In the genomic region with DNA sequence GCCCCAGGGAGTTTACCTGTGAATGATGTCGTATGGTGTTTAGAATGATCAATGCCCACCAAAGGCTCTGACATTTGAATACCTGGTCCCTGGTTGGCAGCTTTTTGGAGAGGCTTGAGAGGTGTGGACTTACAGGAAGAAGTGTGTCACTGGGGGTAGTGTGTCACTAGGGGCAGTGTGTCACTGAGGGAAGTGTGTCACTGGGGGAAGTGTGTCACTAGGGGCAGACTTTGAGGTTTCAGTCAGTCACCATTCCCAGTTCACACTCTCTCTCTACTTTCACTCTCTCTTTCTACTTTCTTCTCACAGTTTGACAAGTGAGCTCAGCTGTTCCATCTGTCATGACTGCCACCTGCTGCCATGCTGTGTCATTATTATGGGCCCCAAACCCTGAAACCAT, we compare ENCODE assay signal across 29 mouse cellular contexts. TPM values are rescaled to one million over a fixed set of nuclear protein-coding genes. Genes with fewer than 3 reads are reported as not detected.
DNase-seq lines count a peak whose midpoint lies in the region; ATAC-seq and TF ChIP-seq lines count a peak whose summit lies in the region.
"Had no signal": no experiment of that assay in that cellular context is flagged by ENCODE, and none has a peak within 500 bp of the region (broad histone marks: within the 10 kb centered on the region; RNA-seq: fewer than 3 reads in every experiment).

No protein-coding gene starts in this region.

- TF ChIP-seq EP300 in lung, postnatal 0 days (IDR thresholded peaks at IDR 0.05) = no peak

- H3K4me1 ChIP-seq in kidney, adult 2 months (ENCODE audit: control insufficient read depth, insufficient read depth, low read length) = no peaks in the 10 kb centered on the region
- no peaks in the 10 kb centered on the region for H3K4me1 ChIP-seq in lung, postnatal 0 days (ENCODE audit: insufficient read depth, low read depth, low read length)
- H3K4me1 ChIP-seq in midbrain, postnatal 0 days (ENCODE audit: insufficient read depth, low read length) = no peaks in the 10 kb centered on the region
- H3K4me1 ChIP-seq: embryonic facial prominence, embryonic 15.5 days; forebrain, embryonic 12.5 days; hindbrain, embryonic 12.5 days; liver, embryonic 13.5 days; lung, embryonic 15.5 days; midbrain, embryonic 13.5 days had no signal

- H3K9ac ChIP-seq in lung, postnatal 0 days (replicated peaks; ENCODE audit: low read depth) = no peak overlapping the region
- no peak overlapping the region for H3K9ac ChIP-seq in midbrain, postnatal 0 days (replicated peaks; ENCODE audit: low read length, poor library complexity, severe bottlenecking)
- H3K9ac ChIP-seq: embryonic facial prominence, embryonic 15.5 days; forebrain, embryonic 12.5 days; forebrain, postnatal 0 days; heart, embryonic 15.5 days; hindbrain, embryonic 12.5 days; kidney, embryonic 15.5 days; liver, embryonic 13.5 days; lung, embryonic 15.5 days; midbrain, embryonic 13.5 days had no signal

- no peaks in the 10 kb centered on the region for H3K27me3 ChIP-seq in kidney, adult 2 months (replicated peaks; ENCODE audit: control insufficient read depth, insufficient read depth, low read length)
- no peaks in the 10 kb centered on the region for H3K27me3 ChIP-seq in lung, postnatal 0 days (replicated peaks; ENCODE audit: insufficient read depth, low read length)
- no peaks in the 10 kb centered on the region for H3K27me3 ChIP-seq in midbrain, postnatal 0 days (ENCODE audit: insufficient read depth, low read length)
- H3K27me3 ChIP-seq: embryonic facial prominence, embryonic 15.5 days; forebrain, embryonic 12.5 days; heart, embryonic 15.5 days; hindbrain, embryonic 12.5 days; kidney, embryonic 15.5 days; liver, embryonic 13.5 days; lung, embryonic 15.5 days; midbrain, embryonic 13.5 days had no signal

- no peak overlapping the region for H3K27ac ChIP-seq in kidney, adult 2 months (ENCODE audit: insufficient read depth, low read depth, low read length)
- H3K27ac ChIP-seq in lung, postnatal 0 days (ENCODE audit: low read length) = no peak overlapping the region
- no peak overlapping the region for H3K27ac ChIP-seq in midbrain, postnatal 0 days (ENCODE audit: low read depth, low read length)
- H3K27ac ChIP-seq: embryonic facial prominence, embryonic 10.5 days; embryonic facial prominence, embryonic 15.5 days; forebrain, embryonic 12.5 days; heart, embryonic 15.5 days; hindbrain, embryonic 12.5 days; hindbrain, postnatal 0 days; kidney, embryonic 15.5 days; liver, embryonic 13.5 days; lung, embryonic 15.5 days; midbrain, embryonic 13.5 days had no signal

- H3K4me2 ChIP-seq in lung, postnatal 0 days (replicated peaks; ENCODE audit: low read depth, low read length) = no peak overlapping the region
- no peak overlapping the region for H3K4me2 ChIP-seq in midbrain, postnatal 0 days (ENCODE audit: low read depth, low read length, poor library complexity, severe bottlenecking)
- H3K4me2 ChIP-seq: embryonic facial prominence, embryonic 15.5 days; forebrain, embryonic 12.5 days; heart, embryonic 15.5 days; hindbrain, embryonic 12.5 days; kidney, embryonic 15.5 days; liver, embryonic 13.5 days; lung, embryonic 15.5 days; midbrain, embryonic 13.5 days had no signal

- H3K36me3 ChIP-seq in kidney, adult 2 months (ENCODE audit: control insufficient read depth, insufficient read depth, low read length) = no peaks in the 10 kb centered on the region
- no peaks in the 10 kb centered on the region for H3K36me3 ChIP-seq in lung, postnatal 0 days (ENCODE audit: insufficient read depth, low read length)
- no peaks in the 10 kb centered on the region for H3K36me3 ChIP-seq in midbrain, postnatal 0 days (ENCODE audit: insufficient read depth, low read length)
- H3K36me3 ChIP-seq: embryonic facial prominence, embryonic 10.5 days; embryonic facial prominence, embryonic 15.5 days; forebrain, embryonic 12.5 days; heart, embryonic 15.5 days; hindbrain, embryonic 12.5 days; kidney, embryonic 15.5 days; liver, embryonic 13.5 days; lung, embryonic 15.5 days; midbrain, embryonic 13.5 days had no signal

- no peak overlapping the region for H3K4me3 ChIP-seq in kidney, adult 2 months (ENCODE audit: insufficient read depth, low read depth, low read length)
- H3K4me3 ChIP-seq in lung, postnatal 0 days (ENCODE audit: low read depth, low read length) = no peak overlapping the region
- H3K4me3 ChIP-seq in midbrain, postnatal 0 days (ENCODE audit: low read depth, low read length) = no peak overlapping the region
- H3K4me3 ChIP-seq: embryonic facial prominence, embryonic 10.5 days; embryonic facial prominence, embryonic 15.5 days; forebrain, embryonic 12.5 days; heart, embryonic 15.5 days; hindbrain, embryonic 12.5 days; kidney, embryonic 15.5 days; liver, embryonic 13.5 days; lung, embryonic 15.5 days; midbrain, embryonic 13.5 days had no signal

- no peak for TF ChIP-seq POLR2A in kidney, adult 2 months (IDR thresholded peaks at IDR 0.05; ENCODE audit: low read depth, low read length)

- no peak for ATAC-seq in lung, postnatal 0 days
- peak; percentile 68 for ATAC-seq in megakaryocyte, adult 5-6 weeks (ENCODE audit: poor library complexity, severe bottlenecking)
- ATAC-seq in midbrain, postnatal 0 days (ENCODE audit: low FRiP score) = no peak
- ATAC-seq: CD4-positive, CD25-positive, alpha-beta regulatory T cell, adult 4 months; forebrain, postnatal 0 days; hindbrain, postnatal 0 days; intestine, embryonic 16.5 days; midbrain, embryonic 13.5 days had no signal

- H3K9me3 ChIP-seq in lung, postnatal 0 days (ENCODE audit: low read length) = no peaks in the 10 kb centered on the region
- H3K9me3 ChIP-seq in midbrain, postnatal 0 days (ENCODE audit: low read length) = no peaks in the 10 kb centered on the region
- H3K9me3 ChIP-seq: embryonic facial prominence, embryonic 10.5 days; embryonic facial prominence, embryonic 15.5 days; forebrain, embryonic 12.5 days; heart, embryonic 15.5 days; hindbrain, embryonic 12.5 days; kidney, embryonic 15.5 days; liver, embryonic 13.5 days; lung, embryonic 15.5 days; midbrain, embryonic 13.5 days had no signal

- no peak for DNase-seq in kidney, adult 2 months
- no peak for DNase-seq in kidney, postnatal 10 days
- no peak for DNase-seq in lung, postnatal 0 days (ENCODE audit: low spot score)
- no peak for DNase-seq in lung, adult 18-20 months
- no peak for DNase-seq in midbrain, postnatal 0 days (ENCODE audit: low spot score)
- no peak for DNase-seq in right cerebral cortex, adult 2 months (ENCODE audit: low spot score in 2 of 2)
- DNase-seq: adrenal gland, adult 2 months; cerebellum, adult 8-10 months; cerebellum, postnatal 25 days; forebrain, postnatal 0 days; heart, postnatal 36 days; kidney, postnatal 4 days; layer of hippocampus, postnatal 36 days; liver, embryonic 13.5 days; lung, postnatal 36 days; spleen, adult 18-20 months; thymus, adult 2 months had no signal

- 95% methylated on average over 1 of the region's 1 CpGs for WGBS in kidney, adult 2 months
- 96% methylated on average over 1 of the region's 1 CpGs for WGBS in lung, postnatal 0 days
- 91% methylated on average over 1 of the region's 1 CpGs for WGBS in midbrain, postnatal 0 days

- 0 out of 2 replicates have a peak, but pooled peaks have one; percentile 21 for TF ChIP-seq CTCF in kidney, adult 2 months (conservative IDR thresholded peaks at IDR 0.05; ENCODE audit: insufficient read depth, insufficient read length, low read depth, low read length)
- TF ChIP-seq CTCF in lung, postnatal 0 days (IDR thresholded peaks at IDR 0.05) = peak; percentile 35
- no peak for TF ChIP-seq CTCF in midbrain, postnatal 0 days (IDR thresholded peaks at IDR 0.05)

RNA-seq across cellular contexts. Expression of gene Ccnd1, which starts 52.0 kb away (rescaled TPM):
- polyA plus RNA-seq in kidney, adult 2 months (2012; rRNA removed) = 137 and 139 TPM in 2 replicates
- polyA plus RNA-seq in lung, postnatal 0 days (2015; fragmentation: Nextera tagmentation; extraction: Ambion mirVana) = 68.4 and 75.5 TPM in 2 replicates
- 8.1 and 11.1 TPM in 2 replicates for total RNA-seq in megakaryocyte, adult 5-6 weeks (2015)
- total RNA-seq in megakaryocyte, adult 5-6 weeks (2017) = 5.2 and 5.5 TPM in 2 replicates
- 26.3 and 32.8 TPM in 2 replicates for total RNA-seq in midbrain, postnatal 0 days (2014; rRNA removed)
- 17.9 and 18.5 TPM in 2 replicates for polyA plus RNA-seq in midbrain, postnatal 0 days (2015; fragmentation: Nextera tagmentation; extraction: Ambion mirVana)
